Mouse (Mus musculus) kidney, postnatal 0 days (tissue): ENCODE data around the gene Lpcat3. TPM values are rescaled to one million over a fixed set of nuclear protein-coding genes. Genes with fewer than 3 reads are reported as not detected.

ENCODE experiments used
- ATAC-seq: fragments of 200-750 bp; cut with Nextera tagmentation; replicated peaks from 2 replicates; pipeline ENCODE4 v1.8.0; 2017; ENCODE audit warnings: low read depth, moderate number of reproducible peaks, moderate TSS enrichment, moderate library complexity; ENCODE audit not compliant: low FRiP score
- DNase-seq: peaks from one replicate; pipeline ENCODE4 v3.0.0-alpha.2; 2016; ENCODE audit warnings: low spot score
- H3K27ac ChIP-seq: fragments of 300-500 bp; sonication (generic); 2 replicates; pipeline ENCODE4 v1.5.1; 2014; ENCODE audit warnings: mild to moderate bottlenecking
- H3K27me3 ChIP-seq: fragments of 300-500 bp; sonication (generic); 2 replicates; pipeline ENCODE4 v1.6.1; 2014; ENCODE audit warnings: low read length, mixed read lengths; ENCODE audit not compliant: insufficient read depth
- H3K36me3 ChIP-seq: fragments of 300-500 bp; sonication (generic); 2 replicates; pipeline ENCODE4 v1.6.1; 2014; ENCODE audit warnings: low read length, mixed read lengths; ENCODE audit not compliant: insufficient read depth
- H3K4me1 ChIP-seq: fragments of 300-500 bp; sonication (generic); replicated peaks from 2 replicates; pipeline ENCODE4 v1.6.1; 2014; ENCODE audit warnings: antibody characterized with exemption, low read length, mixed read lengths; ENCODE audit not compliant: insufficient read depth
- H3K4me2 ChIP-seq: fragments of 300-500 bp; sonication (generic); 2 replicates; pipeline ENCODE4 v1.6.1; 2014; ENCODE audit warnings: mild to moderate bottlenecking, low read length, moderate library complexity, mixed read lengths
- H3K4me3 ChIP-seq: fragments of 300-500 bp; sonication (generic); replicated peaks from 2 replicates; pipeline ENCODE4 v1.5.1; 2014; ENCODE audit warnings: low read depth, low read length
- H3K9ac ChIP-seq: fragments of 300-500 bp; sonication (generic); 2 replicates; pipeline ENCODE4 v1.6.1; 2014; ENCODE audit warnings: low read depth, low read length
- H3K9me3 ChIP-seq: fragments of 300-500 bp; sonication (generic); replicated peaks from 2 replicates; pipeline ENCODE4 v1.6.1; 2016; ENCODE audit warnings: low read length, inconsistent platforms, mixed read lengths
- CTCF ChIP-seq: IDR thresholded peaks from 2 replicates; pipeline ENCODE4 v1.5.1; 2016; ENCODE audit warnings: antibody characterized with exemption, low read depth, mild to moderate bottlenecking, moderate library complexity
- WGBS: fragments of 180-500 bp; shearing (Covaris S2); extraction: QIAGEN DNeasy Blood & Tissue Kit; methylation state at CpG from one replicate; pipeline ENCODE4 v1.1.7; 2014; 5-methylcytosine and 5-hydroxymethylcytosine counted together
- polyA plus RNA-seq: library from polyadenylated mRNA; unstranded; fragments of >200 nt; fragmentation: Nextera tagmentation; extraction: Ambion mirVana; gene quantifications from 2 replicates; pipeline ENCODE4 v1.2.1, GENCODE M21; 2015

The Lpcat3 gene
- polyA plus RNA-seq, 1 experiment from 2014 or later, result 90.6 TPM

GRCm38 (mm10) chr6:124737040-124737439 lies 74.2 kb downstream of the Lpcat3 start:
- H3K4me1 ChIP-seq, result 0 out of 2 replicates have a peak, but pooled peaks cover 12% of the 10 kb centered on the region
- no peak for TF ChIP-seq CTCF
- no peak overlapping the region for H3K4me2 ChIP-seq
- H3K4me3 ChIP-seq, result no peak overlapping the region
- H3K27me3 ChIP-seq, result no peaks in the 10 kb centered on the region
- no peaks in the 10 kb centered on the region for H3K36me3 ChIP-seq
- no peak for DNase-seq
- H3K27ac ChIP-seq, result no peak overlapping the region
- H3K9ac ChIP-seq, result no peak overlapping the region
- 88% methylated on average over 11 of the region's 11 CpGs for WGBS
- no peak for ATAC-seq
- no peaks in the 10 kb centered on the region for H3K9me3 ChIP-seq

GRCm38 (mm10) chr6:124738511-124739023 lies 75.7 kb downstream of the Lpcat3 start, which contains the start of gene Ptpn6:
TSS of gene Ptpn6 (minus strand) at chr6:124738714.
- no peaks in the 10 kb centered on the region for H3K9me3 ChIP-seq
- peak within 1 kb of the TSS; percentile 15; the same call in 1 of the 2 replicates for H3K4me3 ChIP-seq
- H3K9ac ChIP-seq, result peak within 1 kb of the TSS; percentile 38; the same call in 1 of the 2 replicates
- 22% methylated on average over 15 of the region's 15 CpGs for WGBS
- H3K27me3 ChIP-seq, result no peaks in the 10 kb centered on the region
- DNase-seq (peak; percentile 86), ATAC-seq (peak; percentile 77)
- H3K4me1 ChIP-seq, result 0 out of 2 replicates have a peak, but pooled peaks cover 8% of the 10 kb centered on the region
- peak; percentile 17; the same call in 1 of the 2 replicates for TF ChIP-seq CTCF
- H3K4me2 ChIP-seq, result peak within 1 kb of the TSS; percentile 28
- H3K36me3 ChIP-seq, result peaks cover 8% of the 10 kb centered on the region; the same call in 1 of the 2 replicates
- peak within 1 kb of the TSS; percentile 68 for H3K27ac ChIP-seq

GRCm38 (mm10) chr6:124739231-124739796 lies 76.5 kb downstream of the Lpcat3 start:
- 0 out of 2 replicates have a peak, but pooled peaks cover 8% of the 10 kb centered on the region for H3K4me1 ChIP-seq
- no peak overlapping the region for H3K9ac ChIP-seq
- TF ChIP-seq CTCF, result no peak
- ATAC-seq (no peak), DNase-seq (no peak)
- no peaks in the 10 kb centered on the region for H3K27me3 ChIP-seq
- H3K4me2 ChIP-seq, result no peak overlapping the region
- H3K27ac ChIP-seq, result peak overlapping the region; percentile 68
- peaks cover 15% of the 10 kb centered on the region; the same call in 1 of the 2 replicates for H3K36me3 ChIP-seq
- H3K9me3 ChIP-seq, result no peaks in the 10 kb centered on the region
- WGBS, result 78% methylated on average over 10 of the region's 10 CpGs
- H3K4me3 ChIP-seq, result no peak overlapping the region

- under 1% methylated on average over 29 of the region's 29 CpGs for WGBS
- H3K27ac ChIP-seq, result peak overlapping the region; percentile 98
- ATAC-seq (peak; percentile 2; the same call in 1 of the 2 replicates), DNase-seq (peak; percentile 83)
- H3K4me2 ChIP-seq, result peak overlapping the region; percentile 86
- H3K4me3 ChIP-seq, result peak overlapping the region; percentile 59
- H3K9me3 ChIP-seq, result no peaks in the 10 kb centered on the region
- peak; percentile 70 for TF ChIP-seq CTCF
- H3K36me3 ChIP-seq, result peaks cover 17% of the 10 kb centered on the region; the same call in 1 of the 2 replicates
- peak overlapping the region; percentile 79 for H3K9ac ChIP-seq
- H3K4me1 ChIP-seq, result peaks cover 17% of the 10 kb centered on the region; the same call in 1 of the 2 replicates
- no peaks in the 10 kb centered on the region for H3K27me3 ChIP-seq
Observed at GRCm38 (mm10) chr6:124740211-124740887, 77.5 kb downstream of the Lpcat3 start.

GRCm38 (mm10) chr6:124740888-124741761 lies 78.3 kb downstream of the Lpcat3 start, which contains the start of gene Grcc10:
TSS of gene Grcc10 (minus strand) at chr6:124741374.
- H3K4me3 ChIP-seq, result peak within 1 kb of the TSS; percentile 59
- H3K4me1 ChIP-seq, result peaks cover 20% of the 10 kb centered on the region
- peak; percentile 98 for DNase-seq
- H3K9me3 ChIP-seq, result no peaks in the 10 kb centered on the region
- under 1% methylated on average over 41 of the region's 41 CpGs for WGBS
- H3K27ac ChIP-seq, result peak within 1 kb of the TSS; percentile 98
- ATAC-seq, result peak; percentile 73
- TF ChIP-seq CTCF, result no peak
- no peaks in the 10 kb centered on the region for H3K27me3 ChIP-seq
- peak within 1 kb of the TSS; percentile 86 for H3K4me2 ChIP-seq
- peak within 1 kb of the TSS; percentile 79 for H3K9ac ChIP-seq
- peaks cover 17% of the 10 kb centered on the region; the same call in 1 of the 2 replicates for H3K36me3 ChIP-seq
